Mouse (Mus musculus): ENCODE measurements around the gene Casp9.
"Not testable (repeated sequence)": the region's sequence is repeated elsewhere in the genome, so short reads cannot be mapped to it uniquely, and the experiment has no call there.

Casp9 gene

GRCm38 (mm10) chr4:141793282-141794151, at the start of gene Casp9:
TSS of gene Casp9 (plus strand) at chr4:141793612.
- peak; percentile 99 for DNase-seq (ENCODE audit: low spot score)

GRCm38 (mm10) chr4:141746578-141747346, 46.6 kb upstream of the Casp9 start, which contains the start of gene Agmat:
TSS of gene Agmat (plus strand) at chr4:141746672.
- no peak for DNase-seq (ENCODE audit: low spot score)

GRCm38 (mm10) chr4:141749557-141749956, 43.9 kb upstream of the Casp9 start:
- DNase-seq (ENCODE audit: low spot score) = no peak

GRCm38 (mm10) chr4:141750826-141751225, 42.6 kb upstream of the Casp9 start:
- no peak for DNase-seq (ENCODE audit: low spot score)

GRCm38 (mm10) chr4:141751419-141752075, 41.9 kb upstream of the Casp9 start:
- no peak for DNase-seq (ENCODE audit: low spot score)

GRCm38 (mm10) chr4:141752076-141752421, 41.4 kb upstream of the Casp9 start:
- no peak for DNase-seq (ENCODE audit: low spot score)

- no peak for DNase-seq (ENCODE audit: low spot score)
Observed at GRCm38 (mm10) chr4:141755375-141755930, 38.0 kb upstream of the Casp9 start.

GRCm38 (mm10) chr4:141757124-141757523, 36.3 kb upstream of the Casp9 start:
- no peak for DNase-seq (ENCODE audit: low spot score)

- no peak for DNase-seq (ENCODE audit: low spot score)
Observed at GRCm38 (mm10) chr4:141758874-141759542, 34.4 kb upstream of the Casp9 start.

- DNase-seq (ENCODE audit: low spot score) = no peak
Observed at GRCm38 (mm10) chr4:141760942-141761341, 32.5 kb upstream of the Casp9 start.

- DNase-seq (ENCODE audit: low spot score) = no peak
Observed at GRCm38 (mm10) chr4:141762102-141762598, 31.3 kb upstream of the Casp9 start.

- DNase-seq (ENCODE audit: low spot score) = no peak
Observed at GRCm38 (mm10) chr4:141763476-141763875, 29.9 kb upstream of the Casp9 start.

GRCm38 (mm10) chr4:141765008-141765407, 28.4 kb upstream of the Casp9 start:
- DNase-seq (ENCODE audit: low spot score) = no peak

- no peak for DNase-seq (ENCODE audit: low spot score)
Observed at GRCm38 (mm10) chr4:141766316-141766667, 27.1 kb upstream of the Casp9 start.

- DNase-seq (ENCODE audit: low spot score) = no peak
Observed at GRCm38 (mm10) chr4:141766668-141767352, 26.6 kb upstream of the Casp9 start.

GRCm38 (mm10) chr4:141767353-141768036, 25.9 kb upstream of the Casp9 start:
- peak; percentile 15 for DNase-seq (ENCODE audit: low spot score)

- no peak for DNase-seq (ENCODE audit: low spot score)
Observed at GRCm38 (mm10) chr4:141769501-141770160, 23.8 kb upstream of the Casp9 start.

GRCm38 (mm10) chr4:141771823-141772222, 21.6 kb upstream of the Casp9 start:
- no peak for DNase-seq (ENCODE audit: low spot score)

GRCm38 (mm10) chr4:141773019-141773418, 20.4 kb upstream of the Casp9 start:
- not testable (repeated sequence) for DNase-seq (ENCODE audit: low spot score)

GRCm38 (mm10) chr4:141779828-141780227, 13.6 kb upstream of the Casp9 start:
- no peak for DNase-seq (ENCODE audit: low spot score)

All from ovary, postnatal 14 days (tissue).